In the genomic region with DNA sequence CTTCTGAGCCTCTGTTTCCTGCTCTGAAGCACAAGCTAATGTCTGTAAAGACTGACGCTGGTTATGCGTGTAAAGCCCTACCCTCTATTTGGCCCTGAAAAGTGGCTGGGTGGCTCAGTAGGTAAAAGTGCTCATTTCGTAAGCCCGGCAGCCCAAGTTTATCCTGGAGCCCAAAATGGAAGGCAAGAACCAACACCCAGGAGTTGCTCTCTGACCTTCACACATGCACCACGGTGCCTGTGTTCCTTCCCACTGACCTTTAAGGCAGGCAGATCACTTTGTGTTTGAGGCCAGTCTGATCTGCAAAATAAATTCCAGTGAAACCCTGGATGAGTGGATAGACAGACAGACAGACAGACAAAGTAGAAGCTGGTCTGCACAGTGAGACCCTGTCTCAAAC, we compare ENCODE assay signal across 24 mouse cellular contexts. TPM values are rescaled to one million over a fixed set of nuclear protein-coding genes. Genes with fewer than 3 reads are reported as not detected.
DNase-seq lines count a peak whose midpoint lies in the region; ATAC-seq and TF ChIP-seq lines count a peak whose summit lies in the region.
"Had no signal": no experiment of that assay in that cellular context is flagged by ENCODE, and none has a peak within 500 bp of the region (broad histone marks: within the 10 kb centered on the region; RNA-seq: fewer than 3 reads in every experiment).

No protein-coding gene starts in this region.

- H3K4me3 ChIP-seq in intestine, embryonic 15.5 days (replicated peaks): no peak overlapping the region
- no peak overlapping the region for H3K4me3 ChIP-seq in intestine, postnatal 0 days (ENCODE audit: low read depth, low read length)
- no peak overlapping the region for H3K4me3 ChIP-seq in kidney, postnatal 0 days (replicated peaks; ENCODE audit: low read depth, low read length)
- H3K4me3 ChIP-seq in ES-Bruce4 (ENCODE audit: low read depth, low read length): no peak overlapping the region
- no peak overlapping the region for H3K4me3 ChIP-seq in stomach, embryonic 14.5 days (ENCODE audit: low read depth, low read length)
- H3K4me3 ChIP-seq: embryonic facial prominence, embryonic 12.5 days; heart, embryonic 13.5 days; left cerebral cortex, adult 2 months; limb, embryonic 15.5 days; liver, embryonic 15.5 days had no signal

- H3K27ac ChIP-seq in intestine, embryonic 15.5 days: peak overlapping the region; percentile 71
- H3K27ac ChIP-seq in intestine, postnatal 0 days (ENCODE audit: low read depth, low read length): no peak overlapping the region
- H3K27ac ChIP-seq in kidney, postnatal 0 days: peak overlapping the region; percentile 93; the same call in 1 of the 2 replicates
- peak overlapping the region; percentile 28; the same call in 1 of the 2 replicates for H3K27ac ChIP-seq in ES-Bruce4 (ENCODE audit: insufficient read depth, low read length)
- peak overlapping the region; percentile 91; the same call in 1 of the 2 replicates for H3K27ac ChIP-seq in stomach, embryonic 14.5 days (ENCODE audit: low read length)
- H3K27ac ChIP-seq: embryonic facial prominence, embryonic 12.5 days; heart, embryonic 13.5 days; hindbrain, postnatal 0 days; left cerebral cortex, adult 2 months; limb, embryonic 15.5 days; liver, embryonic 15.5 days had no signal

- no peak for TF ChIP-seq CTCF in intestine, postnatal 0 days (IDR thresholded peaks at IDR 0.05; ENCODE audit: low read depth)
- no peak for TF ChIP-seq CTCF in kidney, postnatal 0 days (IDR thresholded peaks at IDR 0.05; ENCODE audit: low read depth)
- TF ChIP-seq CTCF in ES-Bruce4 (IDR thresholded peaks at IDR 0.05; ENCODE audit: low read depth, low read length): no peak

- no peaks in the 10 kb centered on the region for H3K9me3 ChIP-seq in intestine, embryonic 15.5 days
- H3K9me3 ChIP-seq in intestine, postnatal 0 days (ENCODE audit: control insufficient read depth): no peaks in the 10 kb centered on the region
- no peaks in the 10 kb centered on the region for H3K9me3 ChIP-seq in kidney, postnatal 0 days (replicated peaks; ENCODE audit: low read length)
- no peaks in the 10 kb centered on the region for H3K9me3 ChIP-seq in ES-Bruce4 (replicated peaks; ENCODE audit: control insufficient read depth, insufficient read depth, low read length, poor library complexity, severe bottlenecking)
- H3K9me3 ChIP-seq in stomach, embryonic 14.5 days (ENCODE audit: control insufficient read depth, low read depth, low read length): no peaks in the 10 kb centered on the region
- H3K9me3 ChIP-seq: embryonic facial prominence, embryonic 12.5 days; heart, embryonic 13.5 days; limb, embryonic 15.5 days; liver, embryonic 15.5 days had no signal

- DNase-seq in kidney, postnatal 0 days (ENCODE audit: low spot score): no peak
- no peak for DNase-seq in kidney, adult 9 months
- DNase-seq in layer of hippocampus, adult 9-10 months (ENCODE audit: low spot score): no peak
- DNase-seq in left cerebral cortex, postnatal 25 days (ENCODE audit: low spot score in 2 of 2): no peak
- DNase-seq: adrenal gland, postnatal 14 days; cerebellum, adult 11 months; cerebellum, postnatal 14 days; forebrain, postnatal 0 days; gastrocnemius, postnatal 25 days; heart, adult 18-20 months; heart, postnatal 14 days; left cerebral cortex, postnatal 4 days; right cerebral cortex, postnatal 4 days had no signal

- H3K4me2 ChIP-seq in intestine, embryonic 15.5 days (replicated peaks): no peak overlapping the region
- H3K4me2 ChIP-seq in intestine, postnatal 0 days (replicated peaks; ENCODE audit: low read depth): no peak overlapping the region
- H3K4me2 ChIP-seq in kidney, postnatal 0 days (ENCODE audit: low read length): no peak overlapping the region
- H3K4me2 ChIP-seq in stomach, embryonic 14.5 days (replicated peaks; ENCODE audit: low read depth, low read length): no peak overlapping the region
- H3K4me2 ChIP-seq: embryonic facial prominence, embryonic 12.5 days; heart, embryonic 13.5 days; limb, embryonic 15.5 days; liver, embryonic 15.5 days; midbrain, embryonic 11.5 days had no signal

- no peak overlapping the region for H3K9ac ChIP-seq in intestine, embryonic 15.5 days
- no peak overlapping the region for H3K9ac ChIP-seq in intestine, postnatal 0 days (ENCODE audit: low read depth, low read length)
- H3K9ac ChIP-seq in kidney, postnatal 0 days (ENCODE audit: low read depth, low read length): no peak overlapping the region; the same call in 1 of the 2 replicates
- no peak overlapping the region for H3K9ac ChIP-seq in ES-Bruce4 (ENCODE audit: low read depth, poor library complexity, severe bottlenecking)
- H3K9ac ChIP-seq in stomach, embryonic 14.5 days (replicated peaks; ENCODE audit: low read depth, low read length): 0 out of 2 replicates have a peak overlapping the region, but pooled peaks have one; percentile 0
- H3K9ac ChIP-seq: embryonic facial prominence, embryonic 12.5 days; forebrain, postnatal 0 days; heart, embryonic 13.5 days; limb, embryonic 15.5 days; liver, embryonic 15.5 days had no signal

- no peaks in the 10 kb centered on the region; the same call in 1 of the 2 replicates for H3K27me3 ChIP-seq in intestine, embryonic 15.5 days (replicated peaks)
- H3K27me3 ChIP-seq in intestine, postnatal 0 days (replicated peaks; ENCODE audit: control insufficient read depth, insufficient read depth, low read length): no peaks in the 10 kb centered on the region
- no peaks in the 10 kb centered on the region for H3K27me3 ChIP-seq in kidney, postnatal 0 days (ENCODE audit: insufficient read depth, low read length)
- H3K27me3 ChIP-seq in ES-Bruce4 (ENCODE audit: control insufficient read depth, insufficient read depth, low read length, poor library complexity, severe bottlenecking): no peaks in the 10 kb centered on the region
- no peaks in the 10 kb centered on the region for H3K27me3 ChIP-seq in stomach, embryonic 14.5 days (ENCODE audit: control insufficient read depth, insufficient read depth, low read length)

- TF ChIP-seq POLR2A in ES-Bruce4 (IDR thresholded peaks at IDR 0.05; ENCODE audit: insufficient read depth, low read length): no peak

- peaks cover 3% of the 10 kb centered on the region for H3K36me3 ChIP-seq in intestine, embryonic 15.5 days
- H3K36me3 ChIP-seq in intestine, postnatal 0 days (ENCODE audit: control insufficient read depth, insufficient read depth): peaks cover 14% of the 10 kb centered on the region; the same call in 1 of the 2 replicates
- H3K36me3 ChIP-seq in kidney, postnatal 0 days (ENCODE audit: insufficient read depth, low read length): peaks cover 22% of the 10 kb centered on the region
- peaks cover 16% of the 10 kb centered on the region for H3K36me3 ChIP-seq in ES-Bruce4 (ENCODE audit: control insufficient read depth, insufficient read depth, low read length, poor library complexity, severe bottlenecking)
- H3K36me3 ChIP-seq in stomach, embryonic 14.5 days (ENCODE audit: control insufficient read depth, insufficient read depth, low read length): peaks cover 14% of the 10 kb centered on the region

- TF ChIP-seq EP300 in ES-Bruce4 (IDR thresholded peaks at IDR 0.05; ENCODE audit: insufficient read depth, low read depth, low read length): no peak

- H3K4me1 ChIP-seq in intestine, embryonic 15.5 days (replicated peaks): peaks cover 23% of the 10 kb centered on the region
- H3K4me1 ChIP-seq in intestine, postnatal 0 days (replicated peaks; ENCODE audit: control insufficient read depth, insufficient read depth, low read length): 0 out of 2 replicates have a peak, but pooled peaks cover 7% of the 10 kb centered on the region
- H3K4me1 ChIP-seq in kidney, postnatal 0 days (replicated peaks; ENCODE audit: insufficient read depth, low read length): peaks cover 20% of the 10 kb centered on the region
- H3K4me1 ChIP-seq in ES-Bruce4 (ENCODE audit: control insufficient read depth, insufficient read depth, low read length): peaks cover 4% of the 10 kb centered on the region
- H3K4me1 ChIP-seq in stomach, embryonic 14.5 days (ENCODE audit: control insufficient read depth, insufficient read depth, low read length): 0 out of 2 replicates have a peak, but pooled peaks cover 3% of the 10 kb centered on the region
- H3K4me1 ChIP-seq: embryonic facial prominence, embryonic 12.5 days had no signal

- 79% methylated on average over 5 of the region's 5 CpGs for WGBS in intestine, embryonic 15.5 days
- 69% methylated on average over 5 of the region's 5 CpGs for WGBS in intestine, postnatal 0 days
- 82% methylated on average over 5 of the region's 5 CpGs for WGBS in kidney, postnatal 0 days
- WGBS in stomach, embryonic 14.5 days: 83% methylated on average over 5 of the region's 5 CpGs

- intact Hi-C loops in left cerebral cortex, postnatal 25 days (cut with DNase I): no loop called here

- no peak for ATAC-seq in intestine, embryonic 15.5 days
- no peak for ATAC-seq in intestine, postnatal 0 days
- ATAC-seq in kidney, postnatal 0 days (replicated peaks; ENCODE audit: low FRiP score, low read depth): no peak
- no peak for ATAC-seq in stomach, embryonic 14.5 days (ENCODE audit: insufficient number of reproducible peaks, insufficient read depth, low FRiP score, low read depth)
- ATAC-seq: forebrain, postnatal 0 days; hindbrain, postnatal 0 days had no signal

RNA-seq across cellular contexts. Expression of a gene that starts 6.2 kb away (rescaled TPM):
- polyA plus RNA-seq in intestine, embryonic 15.5 days (2015; fragmentation: Nextera tagmentation; extraction: Ambion mirVana): 58.5 and 67.5 TPM in 2 replicates
- polyA plus RNA-seq in intestine, postnatal 0 days (2015; fragmentation: Nextera tagmentation; extraction: Ambion mirVana): 63.0 and 64.4 TPM in 2 replicates
- 125 and 139 TPM in 2 replicates for polyA plus RNA-seq in kidney, postnatal 0 days (2015; fragmentation: Nextera tagmentation; extraction: Ambion mirVana)
- polyA plus RNA-seq in ES-Bruce4 (2011; ENCODE audit: insufficient read depth, insufficient read length, low read depth, missing spikeins): 73.0 and 74.5 TPM in 2 replicates
- 48.2 and 55.5 TPM in 2 replicates for polyA plus RNA-seq in stomach, embryonic 14.5 days (2014; fragmentation: Nextera tagmentation; extraction: Ambion mirVana)
- under 1 TPM in 1 of 2 experiments, not detected in 1; 0.64 TPM for total RNA-seq in left cerebral cortex, postnatal 25 days (2021)
- total RNA-seq: gastrocnemius, postnatal 25 days had no signal

RNA-seq across cellular contexts. Expression of a gene that starts 11.4 kb away (rescaled TPM):
- 31.7 and 32.3 TPM in 2 replicates for polyA plus RNA-seq in intestine, embryonic 15.5 days (2015; fragmentation: Nextera tagmentation; extraction: Ambion mirVana)
- polyA plus RNA-seq in intestine, postnatal 0 days (2015; fragmentation: Nextera tagmentation; extraction: Ambion mirVana): 17.4 and 18.0 TPM in 2 replicates
- 30.9 and 32.2 TPM in 2 replicates for polyA plus RNA-seq in kidney, postnatal 0 days (2015; fragmentation: Nextera tagmentation; extraction: Ambion mirVana)
- 43.2 and 47.1 TPM in 2 replicates for polyA plus RNA-seq in ES-Bruce4 (2011; ENCODE audit: insufficient read depth, insufficient read length, low read depth, missing spikeins)
- polyA plus RNA-seq in stomach, embryonic 14.5 days (2014; fragmentation: Nextera tagmentation; extraction: Ambion mirVana): 40.3 and 43.0 TPM in 2 replicates
- 10 to 100 TPM; 28.6 to 28.7 TPM for total RNA-seq in left cerebral cortex, postnatal 25 days (2021)

RNA-seq across cellular contexts. Expression of a gene that starts 19.8 kb away (rescaled TPM):
- 158 and 180 TPM in 2 replicates for polyA plus RNA-seq in intestine, embryonic 15.5 days (2015; fragmentation: Nextera tagmentation; extraction: Ambion mirVana)
- 94.0 and 94.2 TPM in 2 replicates for polyA plus RNA-seq in intestine, postnatal 0 days (2015; fragmentation: Nextera tagmentation; extraction: Ambion mirVana)
- 120 and 125 TPM in 2 replicates for polyA plus RNA-seq in kidney, postnatal 0 days (2015; fragmentation: Nextera tagmentation; extraction: Ambion mirVana)
- polyA plus RNA-seq in ES-Bruce4 (2011; ENCODE audit: insufficient read depth, insufficient read length, low read depth, missing spikeins): 77.3 and 81.1 TPM in 2 replicates
- polyA plus RNA-seq in stomach, embryonic 14.5 days (2014; fragmentation: Nextera tagmentation; extraction: Ambion mirVana): 152 TPM in 2 replicates
- 10 to 100 TPM; 33.7 to 37.6 TPM for total RNA-seq in left cerebral cortex, postnatal 25 days (2021)

RNA-seq across cellular contexts. Expression of a gene that starts 22.8 kb away (rescaled TPM):
- 8.2 and 9.6 TPM in 2 replicates for polyA plus RNA-seq in intestine, embryonic 15.5 days (2015; fragmentation: Nextera tagmentation; extraction: Ambion mirVana)
- polyA plus RNA-seq in intestine, postnatal 0 days (2015; fragmentation: Nextera tagmentation; extraction: Ambion mirVana): 6.3 and 6.6 TPM in 2 replicates
- 11.7 and 13.0 TPM in 2 replicates for polyA plus RNA-seq in kidney, postnatal 0 days (2015; fragmentation: Nextera tagmentation; extraction: Ambion mirVana)
- polyA plus RNA-seq in ES-Bruce4 (2011; ENCODE audit: insufficient read depth, insufficient read length, low read depth, missing spikeins): 21.2 and 22.4 TPM in 2 replicates
- polyA plus RNA-seq in stomach, embryonic 14.5 days (2014; fragmentation: Nextera tagmentation; extraction: Ambion mirVana): 8.2 and 8.5 TPM in 2 replicates
- 1 to 10 TPM; 8.0 to 9.3 TPM for total RNA-seq in left cerebral cortex, postnatal 25 days (2021)

RNA-seq across cellular contexts. Expression of a gene that starts 28.3 kb away (rescaled TPM):
- 203 and 241 TPM in 2 replicates for polyA plus RNA-seq in intestine, embryonic 15.5 days (2015; fragmentation: Nextera tagmentation; extraction: Ambion mirVana)
- polyA plus RNA-seq in intestine, postnatal 0 days (2015; fragmentation: Nextera tagmentation; extraction: Ambion mirVana): 194 and 219 TPM in 2 replicates
- 162 and 165 TPM in 2 replicates for polyA plus RNA-seq in kidney, postnatal 0 days (2015; fragmentation: Nextera tagmentation; extraction: Ambion mirVana)
- polyA plus RNA-seq in ES-Bruce4 (2011; ENCODE audit: insufficient read depth, insufficient read length, low read depth, missing spikeins): 31.8 and 35.1 TPM in 2 replicates
- 158 and 184 TPM in 2 replicates for polyA plus RNA-seq in stomach, embryonic 14.5 days (2014; fragmentation: Nextera tagmentation; extraction: Ambion mirVana)
- 10 to 100 TPM; 22.9 to 26.0 TPM for total RNA-seq in left cerebral cortex, postnatal 25 days (2021)
